In the genomic region with DNA sequence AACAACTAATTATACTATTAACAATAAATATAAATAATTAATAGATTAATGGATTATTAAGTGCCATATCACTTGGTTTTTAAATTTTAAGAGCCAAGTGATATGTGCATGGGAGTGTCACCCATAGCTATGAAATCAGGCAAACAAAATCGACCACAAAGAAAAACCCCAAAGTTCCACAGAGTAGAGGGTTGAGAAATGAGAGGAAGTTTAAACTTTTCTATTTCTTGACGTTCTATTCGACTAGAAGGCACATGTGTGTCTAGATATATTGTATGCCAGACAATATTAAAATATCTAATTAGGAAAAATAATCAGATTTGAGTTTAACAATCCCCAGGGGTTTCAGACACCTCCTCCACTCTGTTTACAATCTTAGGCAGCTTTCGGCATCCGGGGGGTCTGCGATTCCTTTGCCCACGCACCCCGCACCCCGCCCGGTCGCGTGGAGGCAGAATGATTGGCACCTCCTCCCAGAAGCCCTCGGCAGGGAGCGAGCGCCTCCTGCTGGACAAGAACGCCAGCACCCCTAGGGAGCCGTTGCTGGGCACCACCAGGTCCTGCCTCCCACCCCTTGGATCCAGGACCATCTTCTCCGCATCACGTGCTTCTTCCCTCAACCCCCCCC, we compare ENCODE assay signal across 8 mouse cellular contexts. TPM values are rescaled to one million over a fixed set of nuclear protein-coding genes. Genes with fewer than 3 reads are reported as not detected.
A peak's percentile ranks its signal among the peaks of the same experiment; 100 is the strongest.
DNase-seq lines count a peak whose midpoint lies in the region; ATAC-seq and TF ChIP-seq lines count a peak whose summit lies in the region.

No protein-coding gene starts in this region.

- H3K4me1 ChIP-seq in MEL (ENCODE audit: control insufficient read depth in 1 of 2, insufficient read depth in 2 of 2, low read length in 2 of 2): peaks cover 4 to 6% of the 10 kb centered on the region in 2 experiments; a peak in 3 of 4 replicates
- no peaks in the 10 kb centered on the region; the same call in 1 of the 2 replicates for H3K4me1 ChIP-seq in lung, postnatal 0 days (ENCODE audit: insufficient read depth, low read depth, low read length)

- peak overlapping the region; percentile 36; the same call in 1 of the 2 replicates for H3K4me2 ChIP-seq in lung, postnatal 0 days (replicated peaks; ENCODE audit: low read depth, low read length)

- peaks cover 0 to 1% of the 10 kb centered on the region in 2 experiments; a peak in 1 of 4 replicates for H3K27me3 ChIP-seq in MEL (ENCODE audit: control insufficient read depth in 1 of 2, insufficient read depth in 2 of 2, low read length in 2 of 2)
- H3K27me3 ChIP-seq in lung, postnatal 0 days (replicated peaks; ENCODE audit: insufficient read depth, low read length): no peaks in the 10 kb centered on the region

- 0 out of 4 replicates have a peak, but pooled peaks of 1 of the 2 experiments have one; percentile 22 for TF ChIP-seq POLR2A in MEL (IDR thresholded peaks at IDR 0.05; ENCODE audit: control insufficient read depth in 1 of 2, insufficient read depth in 1 of 2, low read depth in 1 of 2, low read length in 2 of 2, poor library complexity in 1 of 2)

- peak overlapping the region; percentile 59 for H3K9ac ChIP-seq in MEL (ENCODE audit: control insufficient read depth, low read depth, low read length, poor library complexity, severe bottlenecking)
- no peak overlapping the region for H3K9ac ChIP-seq in lung, postnatal 0 days (replicated peaks; ENCODE audit: low read depth)

- H3K4me3 ChIP-seq in MEL (ENCODE audit: control insufficient read depth in 1 of 2, insufficient read depth in 1 of 2, low read depth in 2 of 2, low read length in 2 of 2): peak overlapping the region; percentile 62 to 75
- H3K4me3 ChIP-seq in lung, postnatal 0 days (ENCODE audit: low read depth, low read length): no peak overlapping the region

- no peaks in the 10 kb centered on the region for H3K9me3 ChIP-seq in MEL (replicated peaks; ENCODE audit: insufficient read depth, low read length)
- no peaks in the 10 kb centered on the region for H3K9me3 ChIP-seq in lung, postnatal 0 days (ENCODE audit: low read length)

- peak; percentile 93 for TF ChIP-seq RAD21 in MEL (IDR thresholded peaks at IDR 0.05; ENCODE audit: low read depth, low read length)

- peak; percentile 86 for DNase-seq in MEL (ENCODE audit: low read depth, low spot score)
- peak; percentile 68 to 75 for DNase-seq in cerebellum, adult 18-20 months
- peak; percentile 64 for DNase-seq in forelimb bud, embryonic 11.5 days (ENCODE audit: low read depth, low spot score)
- DNase-seq in layer of hippocampus, adult 8-10 months (ENCODE audit: low spot score in 2 of 2): peak; percentile 49 to 81
- DNase-seq in lung, postnatal 0 days (ENCODE audit: low spot score): peak; percentile 74
- peak; percentile 50 for DNase-seq in retina, adult 2 months (ENCODE audit: low read depth, low spot score)
- DNase-seq in thymus, postnatal 36 days: peak; percentile 89 to 91

- H3K36me3 ChIP-seq in MEL (ENCODE audit: control insufficient read depth in 1 of 2, insufficient read depth in 2 of 2, low read length in 2 of 2): peaks cover 0 to 7% of the 10 kb centered on the region in 2 experiments; a peak in 1 of 4 replicates
- H3K36me3 ChIP-seq in lung, postnatal 0 days (ENCODE audit: insufficient read depth, low read length): no peaks in the 10 kb centered on the region

- peak; percentile 76 to 99 (median 93) for TF ChIP-seq CTCF in MEL (IDR thresholded peaks at IDR 0.05 in 2 of 3, conservative IDR thresholded peaks at IDR 0.05 in 1 of 3; ENCODE audit: control insufficient read depth in 1 of 3, insufficient read depth in 1 of 3, low read depth in 2 of 3, low read length in 3 of 3, poor library complexity in 1 of 3, severe bottlenecking in 1 of 3)
- peak; percentile 98 for TF ChIP-seq CTCF in lung, postnatal 0 days (IDR thresholded peaks at IDR 0.05)

- H3K79me2 ChIP-seq in MEL (ENCODE audit: control insufficient read depth, insufficient read depth, low read length, poor library complexity): no peaks in the 10 kb centered on the region

- ATAC-seq in hematopoietic stem cell, adult 5-6 weeks (replicated peaks in 1 of 2; ENCODE audit: insufficient read depth in 1 of 2, low FRiP score in 2 of 2, low TSS enrichment in 1 of 2, low read depth in 1 of 2, poor library complexity in 2 of 2, severe bottlenecking in 2 of 2): peak; percentile 35 to 66; a peak in 2 of 4 replicates
- peak; percentile 77 for ATAC-seq in lung, postnatal 0 days

- no peak for TF ChIP-seq EP300 in MEL (IDR thresholded peaks at IDR 0.05; ENCODE audit: low read depth in 1 of 2, low read length in 2 of 2)
- no peak for TF ChIP-seq EP300 in lung, postnatal 0 days (IDR thresholded peaks at IDR 0.05)

- H3K27ac ChIP-seq in MEL (ENCODE audit: control insufficient read depth, low read depth, low read length): no peak overlapping the region
- no peak overlapping the region for H3K27ac ChIP-seq in lung, postnatal 0 days (ENCODE audit: low read length)

- 3% methylated on average over 19 of the region's 19 CpGs for WGBS in lung, postnatal 0 days

TF ChIP-seq in MEL, 35 proteins besides CTCF, POLR2A, EP300 and RAD21:
- TF ChIP-seq ETS1 (IDR thresholded peaks at IDR 0.05; ENCODE audit: low read depth, low read length) (no peak), BHLHE40 (IDR thresholded peaks at IDR 0.05; ENCODE audit: borderline replicate concordance, low read depth, low read length) (0 out of 2 replicates have a peak, but pooled peaks have one; percentile 23), ELF1 (IDR thresholded peaks at IDR 0.05; ENCODE audit: low read depth, low read length) (no peak), POLR2AphosphoS2 (IDR thresholded peaks at IDR 0.05; ENCODE audit: low read length) (no peak), ZMIZ1 (IDR thresholded peaks at IDR 0.05; ENCODE audit: low read depth, low read length) (no peak), CHD1 (IDR thresholded peaks at IDR 0.05; ENCODE audit: low read depth, low read length) (0 out of 2 replicates have a peak, but pooled peaks have one; percentile 74), SIN3A (IDR thresholded peaks at IDR 0.05; ENCODE audit: low read length) (peak; percentile 76), SMC3 (IDR thresholded peaks at IDR 0.05; ENCODE audit: low read depth, low read length) (peak; percentile 97), HCFC1 (IDR thresholded peaks at IDR 0.05; ENCODE audit: low read depth, low read length) (peak; percentile 47; the same call in 1 of the 2 replicates), ZNF384 (IDR thresholded peaks at IDR 0.05; ENCODE audit: low read depth, low read length) (0 out of 2 replicates have a peak, but pooled peaks have one; percentile 32), USF2 (IDR thresholded peaks at IDR 0.05; ENCODE audit: borderline replicate concordance in 1 of 2, insufficient read depth in 1 of 2, low read depth in 1 of 2, low read length in 2 of 2) (no peak), ZC3H11A (IDR thresholded peaks at IDR 0.05; ENCODE audit: low read depth, low read length) (peak; percentile 97), TCF12 (IDR thresholded peaks at IDR 0.05; ENCODE audit: low read depth, low read length) (no peak), MEF2A (IDR thresholded peaks at IDR 0.05; ENCODE audit: extremely low read depth, insufficient replicate concordance, low read depth, low read length, poor library complexity, severe bottlenecking) (no peak), JUND (IDR thresholded peaks at IDR 0.05; ENCODE audit: low read depth, low read length) (0 out of 2 replicates have a peak, but pooled peaks have one; percentile 16), MAZ (IDR thresholded peaks at IDR 0.05; ENCODE audit: low read depth, low read length) (peak; percentile 83), KAT2A (conservative IDR thresholded peaks at IDR 0.05; ENCODE audit: low read depth, low read length) (no peak), MAX (IDR thresholded peaks at IDR 0.05; ENCODE audit: low read length) (peak; percentile 63), USF1 (IDR thresholded peaks at IDR 0.05; ENCODE audit: low read depth, low read length) (0 out of 2 replicates have a peak, but pooled peaks have one; percentile 32), MXI1 (IDR thresholded peaks at IDR 0.05; ENCODE audit: low read depth, low read length) (peak; percentile 83), GATA1 (IDR thresholded peaks at IDR 0.05; ENCODE audit: low read depth, low read length) (no peak), UBTF (IDR thresholded peaks at IDR 0.05; ENCODE audit: borderline replicate concordance, insufficient read depth, low read depth, low read length) (no peak), TBP (IDR thresholded peaks at IDR 0.05; ENCODE audit: low read depth, low read length) (no peak), MYC (IDR thresholded peaks at IDR 0.05; ENCODE audit: low read depth, low read length) (peak; percentile 84), POLR2AphosphoS5 (IDR thresholded peaks at IDR 0.05; ENCODE audit: borderline replicate concordance, low read depth, low read length) (no peak), MAFK (IDR thresholded peaks at IDR 0.05; ENCODE audit: borderline replicate concordance, low read depth, low read length) (no peak), GABPA (IDR thresholded peaks at IDR 0.05; ENCODE audit: low read depth, low read length) (no peak), NELFE (IDR thresholded peaks at IDR 0.05; ENCODE audit: low read depth, low read length) (no peak), RCOR1 (IDR thresholded peaks at IDR 0.05; ENCODE audit: low read depth, low read length) (no peak)

RNA-seq across cellular contexts. Expression of a gene that starts 0.8 kb away (rescaled TPM):
- not detected in 2 replicates for total RNA-seq in MEL (2012; rRNA removed)
- polyA plus RNA-seq in MEL (2012; ENCODE audit: insufficient read depth in 1 of 2, insufficient read length in 2 of 2, low read depth in 1 of 2, low replicate concordance in 2 of 2, missing spikeins in 1 of 2): under 1 TPM in 1 of 2 experiments, not detected in 1; 0.03 TPM
- total RNA-seq in hematopoietic stem cell, adult 5-6 weeks (2017): not detected in 2 replicates
- under 1 TPM; 0.14 to 0.68 (median 0.56) TPM for total RNA-seq in layer of hippocampus, adult 8-10 months (2022)
- not detected in 2 replicates for polyA plus RNA-seq in lung, postnatal 0 days (2015; fragmentation: Nextera tagmentation; extraction: Ambion mirVana)

RNA-seq across cellular contexts. Expression of a gene that starts 56.4 kb away (rescaled TPM):
- 0.04 TPM in 1 of 2 replicates, not detected in the other for total RNA-seq in MEL (2012; rRNA removed)
- under 1 TPM in 1 of 2 experiments, not detected in 1; 0.15 TPM for polyA plus RNA-seq in MEL (2012; ENCODE audit: insufficient read depth in 1 of 2, insufficient read length in 2 of 2, low read depth in 1 of 2, low replicate concordance in 2 of 2, missing spikeins in 1 of 2)
- total RNA-seq in hematopoietic stem cell, adult 5-6 weeks (2017): 0.15 and 0.19 TPM in 2 replicates
- total RNA-seq in layer of hippocampus, adult 8-10 months (2022): 100 to 1,000 TPM; 433 to 519 (median 493) TPM
- 0.21 and 0.33 TPM in 2 replicates for polyA plus RNA-seq in lung, postnatal 0 days (2015; fragmentation: Nextera tagmentation; extraction: Ambion mirVana)

Comparison
In these comparisons a context has a peak if more than half of its experiments do, and no peak if none do; other contexts are left out.
1. RNA of a gene that starts 56.4 kb away (total RNA-seq): 433 to 519 TPM in layer of hippocampus, adult 8-10 months; 0.15 to 0.19 TPM in hematopoietic stem cell, adult 5-6 weeks and 0.04 TPM in MEL; every median in the first group is over 100 times any median in the second.
2. Peak in every context shown above with its lines, with median percentiles within 50 percentile points of each other: DNase-seq.